Mouse (Mus musculus): ENCODE results near the gene Acta2.

Acta2 gene

GRCm38 (mm10) chr19:34193683-34194082 lies 61.7 kb downstream of the Acta2 start:
- DNase-seq (ENCODE audit: inconsistent age in 2 of 2, low spot score in 1 of 2) = no peak

DNA sequence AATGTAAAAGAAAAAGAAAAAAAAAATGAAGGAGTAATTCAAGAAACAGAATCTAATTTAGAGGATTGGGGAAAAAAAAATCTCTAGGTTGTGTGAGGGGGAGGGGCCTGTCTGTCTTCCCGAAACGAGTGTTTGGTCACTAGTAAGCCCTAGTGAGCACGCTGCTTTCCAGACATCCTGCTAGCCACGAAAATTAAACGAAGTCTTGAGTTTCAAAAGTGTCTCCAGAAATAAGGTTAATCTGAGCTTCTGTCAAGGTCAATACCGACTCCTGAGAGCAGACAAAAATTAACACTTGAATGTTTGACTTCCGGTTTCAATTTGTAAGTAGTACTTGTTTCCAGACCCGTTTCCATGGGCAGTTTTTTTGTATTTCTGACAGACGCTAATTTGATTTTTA lies 62.2 kb downstream of the Acta2 start:
- peak; percentile 29 to 78 for DNase-seq (ENCODE audit: inconsistent age in 2 of 2, low spot score in 1 of 2)

GRCm38 (mm10) chr19:34192008-34192963 lies 63.1 kb downstream of the Acta2 start, which contains the start of gene Stambpl1:
Gene Stambpl1 (plus strand): TSS chr19:34192229.
- DNase-seq (ENCODE audit: inconsistent age in 2 of 2, low spot score in 1 of 2) = peak; percentile 74 to 93

- DNase-seq (ENCODE audit: inconsistent age in 2 of 2, low spot score in 1 of 2) = no peak
Observed at GRCm38 (mm10) chr19:34191645-34192007, 63.8 kb downstream of the Acta2 start.
